Comparison of ENCODE assay signal across 12 mouse cellular contexts in genomic region chr5:64295621-64296020, GRCm38 (mm10).
"Had no signal": no experiment of that assay in that cellular context is flagged by ENCODE, and none has a peak within 500 bp of the region (broad histone marks: within the 10 kb centered on the region; RNA-seq: fewer than 3 reads in every experiment).

No protein-coding gene starts in this region.

- DNase-seq: layer of hippocampus, adult 9-11 months; layer of hippocampus, postnatal 36 days; lung, embryonic 14.5 days; lung, postnatal 4 days; midbrain, embryonic 14.5 days; right cerebral cortex, postnatal 14 days; thymus, postnatal 25 days had no signal

- H3K9me3 ChIP-seq: limb, embryonic 15.5 days; liver, embryonic 12.5 days; midbrain, embryonic 10.5 days; neural tube, embryonic 13.5 days had no signal

- H3K27me3 ChIP-seq: limb, embryonic 15.5 days; liver, embryonic 12.5 days; neural tube, embryonic 13.5 days had no signal

- H3K27ac ChIP-seq: liver, embryonic 12.5 days; neural tube, embryonic 13.5 days had no signal

- ATAC-seq: liver, embryonic 12.5 days had no signal

- H3K4me3 ChIP-seq: limb, embryonic 15.5 days; liver, embryonic 12.5 days; midbrain, embryonic 10.5 days; myocyte; neural tube, embryonic 13.5 days had no signal
